Mouse (Mus musculus): ENCODE data around the gene Mlf2. TPM values are rescaled to one million over a fixed set of nuclear protein-coding genes. Genes with fewer than 3 reads are reported as not detected.

Gene Mlf2
- total and polyA plus RNA-seq, 3 experiments, result 154 to 340 TPM; not detected in 1

GRCm38 (mm10) chr6:124938554-124938953, 7.4 kb downstream of the Mlf2 start:
- no peak for TF ChIP-seq BHLHE40 (IDR thresholded peaks at IDR 0.05; ENCODE audit: borderline replicate concordance, low read depth, low read length)
- no peak for TF ChIP-seq E2F4 (IDR thresholded peaks at IDR 0.05; ENCODE audit: borderline replicate concordance, low read depth, low read length)
- TF ChIP-seq SMC3 (IDR thresholded peaks at IDR 0.05; ENCODE audit: low read depth, low read length), result no peak
- TF ChIP-seq MYB (IDR thresholded peaks at IDR 0.05; ENCODE audit: low read depth, low read length), result no peak
- no peak for TF ChIP-seq TCF12 (IDR thresholded peaks at IDR 0.05; ENCODE audit: low read depth, low read length)
- TF ChIP-seq RCOR1 (IDR thresholded peaks at IDR 0.05; ENCODE audit: low read depth, low read length), result no peak
- no peak for TF ChIP-seq MEF2A (IDR thresholded peaks at IDR 0.05; ENCODE audit: extremely low read depth, insufficient replicate concordance, low read depth, low read length, poor library complexity, severe bottlenecking)
- no peak for TF ChIP-seq POLR2AphosphoS2 (IDR thresholded peaks at IDR 0.05; ENCODE audit: low read length)
- TF ChIP-seq JUND (IDR thresholded peaks at IDR 0.05; ENCODE audit: low read depth, low read length), result no peak
- no peak for TF ChIP-seq MAFK (IDR thresholded peaks at IDR 0.05; ENCODE audit: borderline replicate concordance, low read depth, low read length)
- no peak for TF ChIP-seq KAT2A (conservative IDR thresholded peaks at IDR 0.05; ENCODE audit: low read depth, low read length)
- TF ChIP-seq MYC (IDR thresholded peaks at IDR 0.05; ENCODE audit: low read depth, low read length), result no peak
- no peak for TF ChIP-seq ZKSCAN1 (IDR thresholded peaks at IDR 0.05; ENCODE audit: low read depth, low read length)
- TF ChIP-seq CHD1 (IDR thresholded peaks at IDR 0.05; ENCODE audit: low read depth, low read length), result no peak
- no peak for TF ChIP-seq ZMIZ1 (IDR thresholded peaks at IDR 0.05; ENCODE audit: low read depth, low read length)
- TF ChIP-seq ELF1 (IDR thresholded peaks at IDR 0.05; ENCODE audit: low read depth, low read length), result no peak
- TF ChIP-seq RAD21 (IDR thresholded peaks at IDR 0.05; ENCODE audit: low read depth, low read length), result no peak
- TF ChIP-seq ZNF384 (IDR thresholded peaks at IDR 0.05; ENCODE audit: low read depth, low read length), result no peak
- TF ChIP-seq TBP (IDR thresholded peaks at IDR 0.05; ENCODE audit: low read depth, low read length), result no peak
- Histone ChIP-seq H3K9ac (ENCODE audit: control insufficient read depth, low read depth, low read length, poor library complexity, severe bottlenecking) (no peak overlapping the region), H3K9me3 (replicated peaks; ENCODE audit: insufficient read depth, low read length) (no peaks in the 10 kb centered on the region), H3K36me3 (ENCODE audit: control insufficient read depth in 1 of 2, insufficient read depth in 2 of 2, low read length in 2 of 2) (no peaks in the 10 kb centered on the region; a peak in 1 of 4 replicates), H3K4me3 (ENCODE audit: control insufficient read depth in 1 of 2, insufficient read depth in 1 of 2, low read depth in 2 of 2, low read length in 2 of 2) (no peak overlapping the region), H3K4me1 (ENCODE audit: control insufficient read depth in 1 of 2, insufficient read depth in 2 of 2, low read length in 2 of 2) (no peaks in the 10 kb centered on the region), H3K27me3 (ENCODE audit: control insufficient read depth in 1 of 2, insufficient read depth in 2 of 2, low read length in 2 of 2) (no peaks in the 10 kb centered on the region), H3K79me2 (ENCODE audit: control insufficient read depth, insufficient read depth, low read length, poor library complexity) (no peaks in the 10 kb centered on the region; the same call in 1 of the 2 replicates), H3K27ac (ENCODE audit: control insufficient read depth, low read depth, low read length) (no peak overlapping the region)
- no peak for DNase-seq (ENCODE audit: low read depth, low spot score)

- Histone ChIP-seq H3K9ac (ENCODE audit: control insufficient read depth, low read depth, low read length, poor library complexity, severe bottlenecking) (no peak overlapping the region), H3K79me2 (ENCODE audit: control insufficient read depth, insufficient read depth, low read length, poor library complexity) (no peaks in the 10 kb centered on the region), H3K27ac (ENCODE audit: control insufficient read depth, low read depth, low read length) (no peak overlapping the region), H3K4me3 (ENCODE audit: control insufficient read depth in 1 of 2, insufficient read depth in 1 of 2, low read depth in 2 of 2, low read length in 2 of 2) (no peak overlapping the region), H3K9me3 (replicated peaks; ENCODE audit: insufficient read depth, low read length) (no peaks in the 10 kb centered on the region), H3K36me3 (ENCODE audit: control insufficient read depth in 1 of 2, insufficient read depth in 2 of 2, low read length in 2 of 2) (no peaks in the 10 kb centered on the region), H3K27me3 (ENCODE audit: control insufficient read depth in 1 of 2, insufficient read depth in 2 of 2, low read length in 2 of 2) (no peaks in the 10 kb centered on the region), H3K4me1 (ENCODE audit: control insufficient read depth in 1 of 2, insufficient read depth in 2 of 2, low read length in 2 of 2) (no peaks in the 10 kb centered on the region)
- TF ChIP-seq USF2 (IDR thresholded peaks at IDR 0.05; ENCODE audit: borderline replicate concordance in 1 of 2, insufficient read depth in 1 of 2, low read depth in 1 of 2, low read length in 2 of 2), result no peak
- TF ChIP-seq TAL1 (IDR thresholded peaks at IDR 0.05; ENCODE audit: low read length), result no peak
- TF ChIP-seq SIN3A (IDR thresholded peaks at IDR 0.05; ENCODE audit: low read length), result no peak
- TF ChIP-seq ETS1 (IDR thresholded peaks at IDR 0.05; ENCODE audit: low read depth, low read length), result no peak
- no peak for TF ChIP-seq HCFC1 (IDR thresholded peaks at IDR 0.05; ENCODE audit: low read depth, low read length)
- no peak for TF ChIP-seq MXI1 (IDR thresholded peaks at IDR 0.05; ENCODE audit: low read depth, low read length)
- no peak for TF ChIP-seq ELF1 (IDR thresholded peaks at IDR 0.05; ENCODE audit: low read depth, low read length)
- no peak for TF ChIP-seq TBP (IDR thresholded peaks at IDR 0.05; ENCODE audit: low read depth, low read length)
- no peak for TF ChIP-seq NRF1 (IDR thresholded peaks at IDR 0.05; ENCODE audit: insufficient read depth, low read depth, low read length, poor library complexity, severe bottlenecking)
- no peak for TF ChIP-seq POLR2AphosphoS2 (IDR thresholded peaks at IDR 0.05; ENCODE audit: low read length)
- no peak for TF ChIP-seq ZNF384 (IDR thresholded peaks at IDR 0.05; ENCODE audit: low read depth, low read length)
- no peak for TF ChIP-seq POLR2AphosphoS5 (IDR thresholded peaks at IDR 0.05; ENCODE audit: borderline replicate concordance, low read depth, low read length)
- TF ChIP-seq USF1 (IDR thresholded peaks at IDR 0.05; ENCODE audit: low read depth, low read length), result no peak
- no peak for TF ChIP-seq MYB (IDR thresholded peaks at IDR 0.05; ENCODE audit: low read depth, low read length)
- no peak for TF ChIP-seq GABPA (IDR thresholded peaks at IDR 0.05; ENCODE audit: low read depth, low read length)
- TF ChIP-seq ZC3H11A (IDR thresholded peaks at IDR 0.05; ENCODE audit: low read depth, low read length), result no peak
- TF ChIP-seq ZMIZ1 (IDR thresholded peaks at IDR 0.05; ENCODE audit: low read depth, low read length), result no peak
- TF ChIP-seq TCF12 (IDR thresholded peaks at IDR 0.05; ENCODE audit: low read depth, low read length), result no peak
- TF ChIP-seq RAD21 (IDR thresholded peaks at IDR 0.05; ENCODE audit: low read depth, low read length), result no peak
- TF ChIP-seq CHD1 (IDR thresholded peaks at IDR 0.05; ENCODE audit: low read depth, low read length), result no peak
- DNase-seq (ENCODE audit: low read depth, low spot score), result no peak
Measured at GRCm38 (mm10) chr6:124941679-124942078, 10.5 kb downstream of the Mlf2 start.
